In the genomic region with DNA sequence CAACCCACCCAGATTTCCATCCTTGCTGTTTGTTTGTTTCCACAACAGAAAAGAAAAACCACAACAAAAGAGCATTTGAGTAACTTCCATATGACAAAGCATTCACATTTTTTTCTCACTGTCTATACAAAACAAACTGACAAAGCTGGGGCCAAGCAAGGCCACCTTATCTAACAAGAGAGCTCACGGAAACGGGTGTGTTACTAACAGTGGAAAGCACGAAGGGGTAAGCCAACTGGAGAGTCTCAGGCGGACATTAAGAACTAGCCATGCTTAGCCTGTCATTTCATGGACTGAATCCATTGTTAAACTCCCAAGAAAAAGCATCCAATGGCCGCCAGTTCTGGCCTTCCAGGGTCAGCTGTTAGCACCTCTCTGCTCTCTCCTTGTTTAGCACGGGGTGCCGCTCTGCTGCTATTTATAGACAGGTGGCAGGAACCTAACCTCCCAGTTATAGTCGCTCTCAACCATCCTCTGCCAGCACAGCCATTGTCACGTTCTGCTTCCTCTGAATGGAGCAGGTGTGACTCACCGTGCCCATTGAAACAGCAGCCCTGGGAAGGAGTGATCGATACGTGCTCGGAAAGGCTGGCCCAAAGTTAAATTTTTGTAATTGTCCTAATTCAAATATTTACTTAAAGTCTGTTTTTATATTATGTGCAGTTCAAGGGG, we compare ENCODE assay signal across 11 mouse cellular contexts. TPM values are rescaled to one million over a fixed set of nuclear protein-coding genes. Genes with fewer than 3 reads are reported as not detected.
DNase-seq lines count a peak whose midpoint lies in the region; ATAC-seq and TF ChIP-seq lines count a peak whose summit lies in the region.
"Had no signal": no experiment of that assay in that cellular context is flagged by ENCODE, and none has a peak within 500 bp of the region (broad histone marks: within the 10 kb centered on the region; RNA-seq: fewer than 3 reads in every experiment).

No protein-coding gene starts in this region.

- peak; percentile 69 for ATAC-seq in common myeloid progenitor, adult 5-6 weeks (replicated peaks; ENCODE audit: low read depth, poor library complexity, severe bottlenecking)
- peak; percentile 14; the same call in 1 of the 2 replicates for ATAC-seq in lung, embryonic 15.5 days (ENCODE audit: borderline replicate concordance, extremely low read depth, low FRiP score, low TSS enrichment)
- no peak for ATAC-seq in hindbrain, embryonic 12.5 days (ENCODE audit: low FRiP score)
- ATAC-seq: CD4-positive, CD25-positive, alpha-beta regulatory T cell, adult 4 months had no signal

- H3K36me3 ChIP-seq in kidney, adult 2 months (ENCODE audit: control insufficient read depth, insufficient read depth, low read length): no peaks in the 10 kb centered on the region
- no peaks in the 10 kb centered on the region for H3K36me3 ChIP-seq in lung, embryonic 15.5 days
- no peaks in the 10 kb centered on the region for H3K36me3 ChIP-seq in hindbrain, embryonic 12.5 days
- H3K36me3 ChIP-seq: limb, embryonic 13.5 days had no signal

- intact Hi-C loops in heart, postnatal 14 days (cut with DNase I): no loop called here

- no peaks in the 10 kb centered on the region for H3K9me3 ChIP-seq in lung, embryonic 15.5 days
- no peaks in the 10 kb centered on the region for H3K9me3 ChIP-seq in hindbrain, embryonic 12.5 days (replicated peaks)

- H3K4me1 ChIP-seq in kidney, adult 2 months (ENCODE audit: control insufficient read depth, insufficient read depth, low read length): no peaks in the 10 kb centered on the region
- peaks cover 9% of the 10 kb centered on the region for H3K4me1 ChIP-seq in lung, embryonic 15.5 days
- H3K4me1 ChIP-seq in hindbrain, embryonic 12.5 days: no peaks in the 10 kb centered on the region

- no peak overlapping the region for H3K4me3 ChIP-seq in kidney, adult 2 months (ENCODE audit: insufficient read depth, low read depth, low read length)
- no peak overlapping the region for H3K4me3 ChIP-seq in lung, embryonic 15.5 days
- H3K4me3 ChIP-seq in hindbrain, embryonic 12.5 days: no peak overlapping the region
- H3K4me3 ChIP-seq: limb, embryonic 13.5 days had no signal

- H3K4me2 ChIP-seq in lung, embryonic 15.5 days: no peak overlapping the region
- no peak overlapping the region for H3K4me2 ChIP-seq in hindbrain, embryonic 12.5 days (replicated peaks)
- H3K4me2 ChIP-seq: limb, embryonic 13.5 days had no signal

- no peaks in the 10 kb centered on the region for H3K27me3 ChIP-seq in kidney, adult 2 months (replicated peaks; ENCODE audit: control insufficient read depth, insufficient read depth, low read length)
- H3K27me3 ChIP-seq in lung, embryonic 15.5 days: no peaks in the 10 kb centered on the region
- H3K27me3 ChIP-seq in hindbrain, embryonic 12.5 days: no peaks in the 10 kb centered on the region
- H3K27me3 ChIP-seq: limb, embryonic 13.5 days had no signal

- TF ChIP-seq POLR2A in kidney, adult 2 months (IDR thresholded peaks at IDR 0.05; ENCODE audit: low read depth, low read length): no peak

- DNase-seq in kidney, adult 2 months: no peak
- no peak for DNase-seq in kidney, adult 8-10 months
- peak; percentile 37 to 56 for DNase-seq in heart, postnatal 14 days
- DNase-seq in right cerebral cortex, postnatal 25 days: no peak
- DNase-seq in cerebellum, adult 18-20 months: no peak

- H3K27ac ChIP-seq in kidney, adult 2 months (ENCODE audit: insufficient read depth, low read depth, low read length): no peak overlapping the region
- no peak overlapping the region for H3K27ac ChIP-seq in lung, embryonic 15.5 days
- no peak overlapping the region for H3K27ac ChIP-seq in hindbrain, embryonic 12.5 days
- H3K27ac ChIP-seq: limb, embryonic 13.5 days had no signal

- 32% methylated on average over 13 of the region's 13 CpGs for WGBS in kidney, adult 2 months
- WGBS in lung, embryonic 15.5 days: 13% methylated on average over 13 of the region's 13 CpGs
- WGBS in hindbrain, embryonic 12.5 days: 56% methylated on average over 13 of the region's 13 CpGs

- 0 out of 2 replicates have a peak, but pooled peaks have one; percentile 20 for TF ChIP-seq CTCF in kidney, adult 2 months (conservative IDR thresholded peaks at IDR 0.05; ENCODE audit: insufficient read depth, insufficient read length, low read depth, low read length)

- no peak overlapping the region for H3K9ac ChIP-seq in lung, embryonic 15.5 days
- H3K9ac ChIP-seq in hindbrain, embryonic 12.5 days: no peak overlapping the region
- H3K9ac ChIP-seq: limb, embryonic 13.5 days had no signal

RNA-seq across cellular contexts. Expression of a gene that starts 8.6 kb away (rescaled TPM):
- polyA plus RNA-seq in kidney, adult 2 months (2012; rRNA removed): not detected in 2 replicates
- total RNA-seq in common myeloid progenitor, adult 5-6 weeks (2017): not detected in 2 replicates
- under 1 TPM in 1 of 2 experiments, not detected in 1; 0.55 TPM for total RNA-seq in heart, postnatal 14 days (2021)
- 0.39 and 0.87 TPM in 2 replicates for polyA plus RNA-seq in lung, embryonic 15.5 days (2015; fragmentation: Nextera tagmentation; extraction: Ambion mirVana)
- polyA plus RNA-seq in hindbrain, embryonic 12.5 days (2016; fragmentation: Nextera tagmentation; extraction: Ambion mirVana): not detected in 2 replicates
- total RNA-seq: granulocyte monocyte progenitor cell, adult 5-6 weeks had no signal
- polyA plus RNA-seq: CD4-positive, CD25-positive, alpha-beta regulatory T cell, adult 4 months; limb, embryonic 13.5 days had no signal

RNA-seq across cellular contexts. Expression of a gene that starts 33.7 kb away (rescaled TPM):
- 4.2 and 5.8 TPM in 2 replicates for polyA plus RNA-seq in kidney, adult 2 months (2012; rRNA removed)
- total RNA-seq in common myeloid progenitor, adult 5-6 weeks (2017): 2.3 and 5.8 TPM in 2 replicates
- 10 to 100 TPM; 16.0 to 19.2 TPM for total RNA-seq in heart, postnatal 14 days (2021)
- polyA plus RNA-seq in lung, embryonic 15.5 days (2015; fragmentation: Nextera tagmentation; extraction: Ambion mirVana): 6.4 and 9.0 TPM in 2 replicates
- 5.6 and 6.0 TPM in 2 replicates for polyA plus RNA-seq in hindbrain, embryonic 12.5 days (2016; fragmentation: Nextera tagmentation; extraction: Ambion mirVana)

Comparison
In these comparisons a context has a peak if more than half of its experiments do, and no peak if none do; other contexts are left out.
1. DNase-seq: peak in heart, postnatal 14 days (2 of 2); none in kidney, adult 2 months (single experiment), kidney, adult 8-10 months (0 of 2), right cerebral cortex, postnatal 25 days (single experiment) and cerebellum, adult 18-20 months (0 of 2).